Mouse (Mus musculus): ENCODE results near the gene Kdm6b.

DNA sequence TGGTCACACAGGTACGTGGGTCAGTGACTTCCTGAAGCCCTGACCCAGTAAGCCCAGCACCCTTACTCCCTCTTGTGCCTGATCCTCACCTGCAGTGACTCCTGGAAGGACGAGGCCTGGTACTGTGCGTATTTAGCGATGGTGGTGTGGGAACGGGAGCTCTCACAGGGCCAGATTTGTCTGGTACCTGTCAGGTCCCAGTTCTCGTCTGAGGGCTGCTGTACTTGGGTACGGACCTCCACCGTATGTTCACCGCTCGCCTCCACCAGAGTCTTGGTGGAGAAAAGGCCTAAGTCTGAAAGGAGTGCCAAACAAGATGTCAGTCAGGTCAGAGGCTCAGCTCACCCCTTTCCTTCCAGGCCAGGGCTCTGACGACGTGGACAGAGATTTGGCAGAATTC, 11.5 kb downstream of the Kdm6b start:
- no peak for TF ChIP-seq CTCF (conservative IDR thresholded peaks at IDR 0.05; ENCODE audit: insufficient read depth, insufficient read length, low read depth, low read length)
- TF ChIP-seq POLR2A (IDR thresholded peaks at IDR 0.05; ENCODE audit: low read depth, low read length): no peak
